Mouse (Mus musculus): Measurements from ENCODE around the gene Nufip1.
A peak's percentile ranks its signal among the peaks of the same experiment; 100 is the strongest.

- TF ChIP-seq CTCF (IDR thresholded peaks at IDR 0.05 in 2 of 3, conservative IDR thresholded peaks at IDR 0.05 in 1 of 3; ENCODE audit: control insufficient read depth in 1 of 3, insufficient read depth in 1 of 3, low read depth in 2 of 3, low read length in 3 of 3, poor library complexity in 1 of 3, severe bottlenecking in 1 of 3) (peak in 2 of 3 experiments; percentile 41 to 51; a peak in 4 of 6 replicates), CHD2 (IDR thresholded peaks at IDR 0.05; ENCODE audit: low read length) (no peak), EP300 (IDR thresholded peaks at IDR 0.05; ENCODE audit: low read depth in 1 of 2, low read length in 2 of 2) (no peak), MXI1 (IDR thresholded peaks at IDR 0.05; ENCODE audit: low read depth, low read length) (peak; percentile 8; the same call in 1 of the 2 replicates), POLR2A (IDR thresholded peaks at IDR 0.05; ENCODE audit: control insufficient read depth in 1 of 2, insufficient read depth in 1 of 2, low read depth in 1 of 2, low read length in 2 of 2, poor library complexity in 1 of 2) (peak; percentile 54 to 81; a peak in 3 of 4 replicates), KAT2A (conservative IDR thresholded peaks at IDR 0.05; ENCODE audit: low read depth, low read length) (no peak; the same call in 1 of the 2 replicates), POLR2AphosphoS2 (IDR thresholded peaks at IDR 0.05; ENCODE audit: low read length) (peak; percentile 76; the same call in 1 of the 2 replicates), USF2 (IDR thresholded peaks at IDR 0.05; ENCODE audit: borderline replicate concordance in 1 of 2, insufficient read depth in 1 of 2, low read depth in 1 of 2, low read length in 2 of 2) (no peak), ZNF384 (IDR thresholded peaks at IDR 0.05; ENCODE audit: low read depth, low read length) (no peak), MAFK (IDR thresholded peaks at IDR 0.05; ENCODE audit: borderline replicate concordance, low read depth, low read length) (peak; percentile 99), HCFC1 (IDR thresholded peaks at IDR 0.05; ENCODE audit: low read depth, low read length) (peak; percentile 15; the same call in 1 of the 2 replicates), ZMIZ1 (IDR thresholded peaks at IDR 0.05; ENCODE audit: low read depth, low read length) (no peak; the same call in 1 of the 2 replicates), TBP (IDR thresholded peaks at IDR 0.05; ENCODE audit: low read depth, low read length) (peak; percentile 100), GATA1 (IDR thresholded peaks at IDR 0.05; ENCODE audit: low read depth, low read length) (0 out of 2 replicates have a peak, but pooled peaks have one; percentile 29)
Observed at GRCm38 (mm10) chr14:76152162-76153002, 41.7 kb downstream of the Nufip1 start.

Data from MEL (cell line).